10 mouse cellular contexts compared by ENCODE assay signal in genomic region chr15:99455415-99455814, GRCm38 (mm10). TPM values are rescaled to one million over a fixed set of nuclear protein-coding genes. Genes with fewer than 3 reads are reported as not detected.
A peak's percentile ranks its signal among the peaks of the same experiment; 100 is the strongest.
DNase-seq lines count a peak whose midpoint lies in the region; ATAC-seq lines count a peak whose summit lies in the region.
"Had no signal": no experiment of that assay in that cellular context is flagged by ENCODE, and none has a peak within 500 bp of the region (broad histone marks: within the 10 kb centered on the region; RNA-seq: fewer than 3 reads in every experiment).

No protein-coding gene starts in this region.

- 80% methylated on average over 3 of the region's 3 CpGs for WGBS in heart, embryonic 14.5 days
- WGBS in neural tube, embryonic 12.5 days: 78% methylated on average over 3 of the region's 3 CpGs
- WGBS in limb, embryonic 13.5 days: 71% methylated on average over 3 of the region's 3 CpGs

- H3K27me3 ChIP-seq in heart, embryonic 14.5 days (ENCODE audit: control insufficient read depth, insufficient read depth, low read length): no peaks in the 10 kb centered on the region
- H3K27me3 ChIP-seq in neural tube, embryonic 12.5 days (replicated peaks): no peaks in the 10 kb centered on the region
- no peaks in the 10 kb centered on the region for H3K27me3 ChIP-seq in limb, embryonic 13.5 days
- H3K27me3 ChIP-seq: Patski had no signal

- peaks cover 10% of the 10 kb centered on the region; the same call in 1 of the 2 replicates for H3K36me3 ChIP-seq in heart, embryonic 14.5 days (ENCODE audit: control insufficient read depth, insufficient read depth, low read length)
- H3K36me3 ChIP-seq in neural tube, embryonic 12.5 days: peaks cover 3% of the 10 kb centered on the region; the same call in 1 of the 2 replicates
- H3K36me3 ChIP-seq in limb, embryonic 13.5 days: peaks cover 39% of the 10 kb centered on the region

- no peak for DNase-seq in heart, postnatal 25 days (ENCODE audit: low spot score)
- no peak for DNase-seq in neural tube, embryonic 10.5 days (ENCODE audit: extremely low spot score, low spot score)
- no peak for DNase-seq in urinary bladder, adult 18-20 months (ENCODE audit: low spot score in 2 of 2)
- DNase-seq in kidney, postnatal 10 days: no peak
- DNase-seq in right cerebral cortex, postnatal 36 days (ENCODE audit: low spot score in 2 of 2): no peak

- no peak for ATAC-seq in heart, embryonic 14.5 days (ENCODE audit: insufficient number of reproducible peaks, insufficient read depth, low FRiP score, low read depth)
- ATAC-seq in neural tube, embryonic 12.5 days (ENCODE audit: low FRiP score, low read depth): no peak
- ATAC-seq in limb, embryonic 13.5 days (ENCODE audit: low FRiP score, low read depth): no peak
- ATAC-seq: lung, postnatal 0 days; Patski had no signal

- 0 out of 4 replicates have a peak overlapping the region, but pooled peaks of 1 of the 2 experiments have one; percentile 6 for H3K27ac ChIP-seq in heart, embryonic 14.5 days (replicated peaks in 1 of 2; ENCODE audit: control insufficient read depth in 1 of 2, insufficient read depth in 1 of 2, low read depth in 2 of 2, low read length in 2 of 2)
- H3K27ac ChIP-seq in neural tube, embryonic 12.5 days: no peak overlapping the region
- H3K27ac ChIP-seq in limb, embryonic 13.5 days: peak overlapping the region; percentile 49; the same call in 1 of the 2 replicates

- intact Hi-C loops in heart, postnatal 25 days (cut with DNase I): no loop called here

- H3K9me3 ChIP-seq in heart, embryonic 14.5 days (ENCODE audit: control insufficient read depth, low read length): no peaks in the 10 kb centered on the region
- H3K9me3 ChIP-seq in neural tube, embryonic 12.5 days: no peaks in the 10 kb centered on the region
- no peaks in the 10 kb centered on the region for H3K9me3 ChIP-seq in limb, embryonic 13.5 days

- 0 out of 2 replicates have a peak overlapping the region, but pooled peaks have one; percentile 3 for H3K4me2 ChIP-seq in heart, embryonic 14.5 days (ENCODE audit: low read length)
- H3K4me2 ChIP-seq in neural tube, embryonic 12.5 days (replicated peaks): peak overlapping the region; percentile 86
- H3K4me2 ChIP-seq in limb, embryonic 13.5 days (replicated peaks): peak overlapping the region; percentile 89

- H3K4me1 ChIP-seq in heart, embryonic 14.5 days (ENCODE audit: control insufficient read depth in 2 of 2, insufficient read depth in 2 of 2, low read length in 2 of 2): peaks cover 19 to 29% of the 10 kb centered on the region in 2 experiments
- peaks cover 49% of the 10 kb centered on the region for H3K4me1 ChIP-seq in neural tube, embryonic 12.5 days
- peaks cover 51% of the 10 kb centered on the region for H3K4me1 ChIP-seq in limb, embryonic 13.5 days

- H3K4me3 ChIP-seq in heart, embryonic 14.5 days (ENCODE audit: control insufficient read depth in 1 of 2, insufficient read depth in 1 of 2, low read depth in 1 of 2, low read length in 2 of 2): no peak overlapping the region
- H3K4me3 ChIP-seq in neural tube, embryonic 12.5 days: no peak overlapping the region
- H3K4me3 ChIP-seq in limb, embryonic 13.5 days: peak overlapping the region; percentile 85; the same call in 1 of the 2 replicates

- 0 out of 2 replicates have a peak overlapping the region, but pooled peaks have one; percentile 10 for H3K9ac ChIP-seq in heart, embryonic 14.5 days (ENCODE audit: low read length)
- H3K9ac ChIP-seq in neural tube, embryonic 12.5 days: 0 out of 2 replicates have a peak overlapping the region, but pooled peaks have one; percentile 13
- H3K9ac ChIP-seq in limb, embryonic 13.5 days: peak overlapping the region; percentile 81; the same call in 1 of the 2 replicates

RNA-seq across cellular contexts. Expression of gene Nckap5l, which starts 2.1 kb away (rescaled TPM):
- polyA plus RNA-seq in heart, embryonic 14.5 days (2014; fragmentation: Nextera tagmentation; extraction: Ambion mirVana): 7.5 and 9.2 TPM in 2 replicates
- total RNA-seq in heart, postnatal 25 days (2021): 1 to 10 TPM; 6.4 to 7.6 TPM
- polyA plus RNA-seq in neural tube, embryonic 12.5 days (2016; fragmentation: Nextera tagmentation; extraction: Ambion mirVana): 15.4 and 17.2 TPM in 2 replicates
- 14.0 and 14.1 TPM in 2 replicates for polyA plus RNA-seq in limb, embryonic 13.5 days (2015; fragmentation: Nextera tagmentation; extraction: Ambion mirVana)

RNA-seq across cellular contexts. Expression of gene Bcdin3d, which starts 19.1 kb away (rescaled TPM):
- 11.8 and 12.5 TPM in 2 replicates for polyA plus RNA-seq in heart, embryonic 14.5 days (2014; fragmentation: Nextera tagmentation; extraction: Ambion mirVana)
- total RNA-seq in heart, postnatal 25 days (2021): 1 to 10 TPM; 3.2 to 4.0 TPM
- polyA plus RNA-seq in neural tube, embryonic 12.5 days (2016; fragmentation: Nextera tagmentation; extraction: Ambion mirVana): 17.0 and 17.4 TPM in 2 replicates
- 17.0 and 19.7 TPM in 2 replicates for polyA plus RNA-seq in limb, embryonic 13.5 days (2015; fragmentation: Nextera tagmentation; extraction: Ambion mirVana)

Comparison
In these comparisons a context has a peak if more than half of its experiments do, and no peak if none do; other contexts are left out.
1. H3K4me2 ChIP-seq: peak in every context shown above with its lines; median percentile 89 in limb, embryonic 13.5 days; 86 in neural tube, embryonic 12.5 days; 3 in heart, embryonic 14.5 days.
2. H3K9ac ChIP-seq: peak in every context shown above with its lines; median percentile 81 in limb, embryonic 13.5 days; 13 in neural tube, embryonic 12.5 days; 10 in heart, embryonic 14.5 days.